Mouse (Mus musculus) embryonic stem cell, embryonic (primary cell): ENCODE measurements around the gene Gabrr2.

Source experiments
- CTCF ChIA-PET, 4 experiments: fragments of 300-600 bp in 2 of 4; fragments of 350-600 bp in 2 of 4; sonication (Branson Sonifier 250); formaldehyde crosslinking; loops; one replicate each; lab custom pipeline; 2022; ENCODE audit warnings: inconsistent platforms in 2 of 4; lab: Charles Lee
- POLR2A ChIA-PET, 4 experiments: fragments of 300-600 bp in 2 of 4; fragments of 350-600 bp in 2 of 4; sonication (Branson Sonifier 250); formaldehyde crosslinking; loops; one replicate each; lab custom pipeline; 2022; ENCODE audit warnings: antibody characterized with exemption in 4 of 4, inconsistent platforms in 1 of 4; lab: Charles Lee

Gene Gabrr2

DNA sequence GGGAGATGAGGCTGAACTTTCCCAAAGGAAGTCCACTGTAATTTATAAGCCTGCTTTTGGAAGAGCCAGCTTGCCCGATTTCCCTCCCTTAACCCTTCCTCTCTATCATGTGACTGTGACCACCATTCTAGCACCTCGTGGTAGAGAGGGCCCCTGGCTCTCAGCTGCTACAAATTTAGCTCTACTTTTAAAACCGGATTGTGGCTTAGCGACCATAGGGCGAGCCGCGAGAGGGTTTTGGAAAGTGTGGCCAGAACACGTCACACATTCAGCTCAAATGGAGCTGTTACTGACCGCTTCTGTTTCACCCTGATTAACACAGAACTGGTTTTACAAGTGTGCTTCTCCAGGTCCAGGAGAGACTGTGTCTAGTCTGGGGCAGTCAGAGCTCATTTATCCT is 48.6 kb downstream of the Gabrr2 start:
- ChIA-PET CTCF (interaction anchor here in 2 of 4 experiments (0.6 to 1.2 kb wide), 3 partner anchors 13 to 1325 kb away, joined by 3 to 4 read pairs (median 3); no protein-coding TSS in a partner anchor), POLR2A (interaction anchor here in 2 of 4 experiments (0.7 to 1.8 kb wide), 2 partner anchors 17 to 127 kb away, joined by 3 to 4 read pairs; partner anchors contain the start of gene Rragd (in 1 of the 2))

DNA sequence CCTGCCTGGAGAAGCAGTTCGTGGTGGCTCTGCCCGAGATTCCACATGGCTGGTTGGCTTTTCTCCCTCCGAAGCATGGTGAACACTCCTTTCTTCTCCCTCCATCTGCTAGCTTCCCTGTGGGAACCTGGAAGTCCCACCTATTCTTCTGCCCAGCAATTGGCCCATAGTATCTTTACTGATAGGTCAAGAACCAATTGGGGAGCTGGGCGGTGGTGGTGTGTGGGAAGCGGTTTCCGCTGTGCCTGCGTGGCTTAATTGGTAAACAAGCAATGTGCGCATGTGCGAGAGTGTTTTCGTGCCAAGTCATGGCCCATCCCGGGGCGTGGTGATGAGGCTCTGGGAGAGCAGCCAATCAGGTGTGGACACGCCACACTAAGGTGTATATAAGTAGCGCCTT is 50.1 kb downstream of the Gabrr2 start:
- CTCF ChIA-PET = interaction anchor here in 2 of 4 experiments (0.6 to 1.4 kb wide), 3 partner anchors 9 to 527 kb away, joined by 3 to 6 read pairs (median 3); no protein-coding TSS in a partner anchor
- POLR2A ChIA-PET = interaction anchor here in 2 of 4 experiments (0.6 to 1.3 kb wide), 12 partner anchors 12 to 456 kb away, joined by 3 to 5 read pairs (median 3); partner anchors contain the start of genes Lyrm2 (in 1 of the 2), Mdn1 (in 1 of the 2) and Rngtt (in 1 of the 2)

DNA sequence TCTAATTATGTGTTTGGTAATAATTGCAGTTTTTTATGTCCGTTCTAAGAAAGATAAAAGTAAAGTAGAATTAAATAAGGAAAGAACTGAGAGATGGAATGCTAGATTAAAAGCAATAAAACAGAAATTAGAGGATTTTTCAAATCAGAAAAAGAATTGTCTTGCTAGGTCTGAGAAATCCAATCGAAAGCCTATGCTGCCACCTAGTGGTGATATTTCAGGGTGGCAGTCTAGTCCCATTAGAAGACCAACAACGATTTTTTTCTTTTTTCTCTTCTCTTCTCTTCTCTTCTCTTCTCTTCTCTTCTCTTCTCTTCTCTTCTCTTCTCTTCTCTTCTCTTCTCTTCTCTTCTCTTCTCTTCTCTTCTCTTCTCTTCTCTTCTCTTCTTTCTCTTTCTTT is 56.3 kb downstream of the Gabrr2 start:
- ChIA-PET CTCF (interaction anchor here (0.6 to 1.4 kb wide), 17 partner anchors 37 to 1356 kb away, joined by 3 to 14 read pairs (median 4); no protein-coding TSS in a partner anchor), POLR2A (interaction anchor here in 3 of 4 experiments (0.6 to 1.8 kb wide), 5 partner anchors 90 to 532 kb away, joined by 3 to 5 read pairs (median 4); partner anchors contain the start of gene Rragd (in 1 of the 3))

DNA sequence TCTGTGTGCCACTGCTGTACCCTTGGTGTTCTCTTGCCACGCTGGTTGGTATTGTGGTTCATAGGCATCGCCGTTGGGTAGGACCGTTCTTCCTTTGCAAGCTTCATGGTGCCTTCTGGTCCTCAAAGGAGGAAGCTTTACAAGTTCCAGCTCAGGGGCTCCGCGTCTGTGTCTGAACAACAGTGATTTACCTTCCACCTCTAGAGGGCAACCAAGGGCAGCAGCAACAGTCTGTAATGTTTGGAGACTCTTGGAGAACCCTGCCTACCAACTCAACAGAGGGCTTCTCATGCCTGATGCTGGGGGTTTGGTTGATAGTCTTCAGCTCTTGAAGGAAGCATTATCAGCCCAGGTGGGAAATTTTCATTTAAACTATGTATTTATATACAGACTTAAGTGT is 61.7 kb downstream of the Gabrr2 start:
- POLR2A ChIA-PET = interaction anchor here in 3 of 4 experiments (0.6 to 2.7 kb wide), 10 partner anchors 12 to 168 kb away, joined by 3 to 8 read pairs (median 3); partner anchors contain the start of gene Pm20d2 (in 1 of the 3)
- CTCF ChIA-PET = interaction anchor here (0.6 to 2.5 kb wide), 21 partner anchors 13 to 540 kb away, joined by 3 to 12 read pairs (median 4); partner anchors contain the start of gene Pm20d2 (in 1 of the 4)

DNA sequence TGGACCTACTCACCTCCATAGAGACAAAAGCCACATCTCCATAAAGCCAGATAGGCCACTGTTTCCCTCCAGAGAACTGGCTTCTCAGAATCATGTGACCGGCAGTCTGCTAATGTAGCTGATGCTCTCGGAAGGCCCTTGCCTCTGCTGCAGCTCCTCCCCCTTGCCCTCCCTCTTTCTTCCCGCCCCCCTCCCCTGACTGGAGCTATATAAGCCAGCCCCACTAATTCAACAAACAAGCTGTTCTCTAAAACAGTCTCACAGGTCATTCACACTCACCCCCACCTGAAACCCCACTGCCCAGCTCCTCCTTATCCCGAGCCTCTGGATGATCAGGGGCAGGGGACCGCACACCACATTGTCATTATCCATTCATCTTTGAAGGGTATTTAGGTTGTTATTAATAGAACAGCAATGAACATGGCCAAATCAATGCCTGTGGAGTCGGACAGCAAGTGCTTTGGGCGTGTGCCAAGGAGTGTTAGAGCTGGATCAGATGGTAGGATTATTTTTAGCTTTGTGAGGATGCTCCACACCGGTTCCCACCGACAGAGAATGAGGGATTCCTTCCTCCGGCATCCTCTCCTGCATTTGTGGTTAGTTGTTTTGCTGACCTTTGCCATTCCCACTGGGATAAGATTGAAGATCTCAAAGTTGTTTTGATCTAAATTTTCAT is 62.7 kb downstream of the Gabrr2 start:
- ChIA-PET CTCF (interaction anchor here in 3 of 4 experiments (0.7 to 2.5 kb wide), 8 partner anchors 23 to 1535 kb away, joined by 3 to 12 read pairs (median 8); no protein-coding TSS in a partner anchor), POLR2A (interaction anchor here in 1 of 4 experiments (0.6 to 2.7 kb wide), 4 partner anchors 13 to 130 kb away, joined by 3 to 8 read pairs (median 4); partner anchors contain the start of gene Pm20d2)

DNA sequence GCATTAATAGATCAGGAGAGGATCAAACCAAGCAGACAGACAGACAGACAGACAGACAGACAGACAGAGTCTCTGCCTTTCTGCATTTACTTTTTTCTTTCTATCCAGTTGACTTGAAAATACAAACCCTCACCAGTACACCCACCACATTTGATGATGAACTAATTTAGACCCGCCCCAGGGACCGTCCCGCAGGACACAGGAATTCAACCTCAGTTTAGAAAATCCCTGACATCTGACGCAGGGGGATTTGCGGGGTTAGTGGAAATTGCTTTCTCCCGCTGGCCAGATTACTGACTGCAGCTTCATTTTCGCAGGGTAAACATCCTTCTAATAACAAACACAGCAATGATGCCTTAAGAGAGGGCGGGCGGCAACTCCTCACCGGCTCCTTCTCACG is 69.4 kb downstream of the Gabrr2 start, which contains the start of gene Gabrr1:
TSS of gene Gabrr1 (plus strand) at position 301 of the 400 bp plus-strand sequence.
- ChIA-PET POLR2A (interaction anchor here in 1 of 4 experiments (0.5 to 0.7 kb wide), 2 partner anchors 164 to 516 kb away, joined by 3 read pairs; no protein-coding TSS in a partner anchor), CTCF (no interaction called here)
